In the genomic region with DNA sequence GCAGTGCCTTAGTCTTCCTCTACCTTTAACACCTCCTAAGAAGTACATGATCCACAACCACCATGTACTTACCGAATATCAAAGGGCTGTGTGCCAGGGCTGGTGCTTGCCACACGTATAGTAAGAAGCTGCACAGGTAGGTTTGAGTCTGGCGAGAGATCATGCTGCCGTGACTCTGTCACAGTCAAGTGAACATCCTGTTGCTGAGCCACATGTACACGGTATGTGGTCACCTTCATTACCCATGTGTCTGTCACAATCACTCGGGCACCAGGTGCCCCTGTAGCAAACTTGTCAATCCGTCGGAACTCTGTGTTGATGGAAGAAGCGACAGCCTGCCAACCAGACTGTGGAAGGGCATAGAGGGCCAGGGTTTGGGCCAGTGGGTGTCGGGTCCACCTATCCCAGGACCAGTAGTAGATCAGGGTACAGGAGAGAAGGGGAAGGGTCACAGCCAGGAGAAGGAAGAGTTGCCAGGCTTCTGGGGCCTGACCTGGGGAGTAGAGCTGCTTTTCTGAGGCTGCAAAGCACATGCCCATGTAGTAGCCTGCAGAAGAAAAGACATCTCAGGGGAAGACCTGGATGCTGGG, we compare ENCODE assay signal across 16 mouse cellular contexts. TPM values are rescaled to one million over a fixed set of nuclear protein-coding genes. Genes with fewer than 3 reads are reported as not detected.
DNase-seq lines count a peak whose midpoint lies in the region; ATAC-seq and TF ChIP-seq lines count a peak whose summit lies in the region.
"Had no signal": no experiment of that assay in that cellular context is flagged by ENCODE, and none has a peak within 500 bp of the region (broad histone marks: within the 10 kb centered on the region; RNA-seq: fewer than 3 reads in every experiment).

No protein-coding gene starts in this region.

- DNase-seq in forebrain, embryonic 10.5 days (ENCODE audit: extremely low spot score, low spot score), result no peak
- DNase-seq in forebrain, embryonic 14.5 days (ENCODE audit: low spot score), result no peak
- DNase-seq in kidney, adult 18-20 months, result no peak
- peak in 1 of 2 experiments; percentile 29 for DNase-seq in spleen, adult 2 months (ENCODE audit: low read depth in 1 of 2, low spot score in 2 of 2)
- no peak for DNase-seq in spleen, adult 12 weeks (ENCODE audit: low spot score)
- DNase-seq in layer of hippocampus, adult 18-20 months (ENCODE audit: low spot score in 2 of 2), result no peak
- DNase-seq: adrenal gland, postnatal 36 days; kidney, adult 11 months; kidney, postnatal 36 days; lung, postnatal 36 days; retina, postnatal 1 day had no signal

- H3K27me3 ChIP-seq in forebrain, embryonic 10.5 days (ENCODE audit: poor library complexity, severe bottlenecking), result no peaks in the 10 kb centered on the region
- no peaks in the 10 kb centered on the region for H3K27me3 ChIP-seq in forebrain, embryonic 14.5 days (replicated peaks; ENCODE audit: control insufficient read depth, insufficient read depth, low read length)
- H3K27me3 ChIP-seq in kidney, embryonic 14.5 days (ENCODE audit: control insufficient read depth, insufficient read depth, low read length), result no peaks in the 10 kb centered on the region
- no peaks in the 10 kb centered on the region for H3K27me3 ChIP-seq in spleen, adult 2 months (ENCODE audit: control insufficient read depth, insufficient read depth, low read length)
- H3K27me3 ChIP-seq in liver, embryonic 15.5 days, result no peaks in the 10 kb centered on the region

- no peak for ATAC-seq in forebrain, embryonic 14.5 days
- no peak for ATAC-seq in kidney, embryonic 14.5 days (ENCODE audit: low FRiP score, low TSS enrichment)
- no peak for ATAC-seq in liver, embryonic 15.5 days (ENCODE audit: insufficient read depth)
- ATAC-seq: midbrain, embryonic 16.5 days had no signal

- peaks cover 37% of the 10 kb centered on the region for H3K36me3 ChIP-seq in forebrain, embryonic 10.5 days (replicated peaks)
- H3K36me3 ChIP-seq in forebrain, embryonic 14.5 days (ENCODE audit: control insufficient read depth, insufficient read depth, low read length), result peaks cover 26% of the 10 kb centered on the region
- H3K36me3 ChIP-seq in kidney, embryonic 14.5 days (ENCODE audit: control insufficient read depth, insufficient read depth, low read length), result peaks cover 16% of the 10 kb centered on the region; the same call in 1 of the 2 replicates
- H3K36me3 ChIP-seq in spleen, adult 2 months (ENCODE audit: control insufficient read depth, insufficient read depth, low read length), result no peaks in the 10 kb centered on the region
- H3K36me3 ChIP-seq in liver, embryonic 15.5 days (replicated peaks), result peaks cover 35% of the 10 kb centered on the region

- H3K9me3 ChIP-seq in forebrain, embryonic 10.5 days, result no peaks in the 10 kb centered on the region
- H3K9me3 ChIP-seq in forebrain, embryonic 14.5 days (replicated peaks; ENCODE audit: control insufficient read depth, low read length), result no peaks in the 10 kb centered on the region
- no peaks in the 10 kb centered on the region for H3K9me3 ChIP-seq in kidney, embryonic 14.5 days (ENCODE audit: control insufficient read depth, low read length)
- no peaks in the 10 kb centered on the region for H3K9me3 ChIP-seq in liver, embryonic 15.5 days (replicated peaks)
- H3K9me3 ChIP-seq: hindbrain, embryonic 10.5 days had no signal

- 93% methylated on average over 10 of the region's 10 CpGs for WGBS in forebrain, embryonic 10.5 days
- WGBS in forebrain, embryonic 14.5 days, result 94% methylated on average over 10 of the region's 10 CpGs
- 89% methylated on average over 10 of the region's 10 CpGs for WGBS in kidney, embryonic 14.5 days
- WGBS in spleen, adult 2 months, result 61% methylated on average over 10 of the region's 10 CpGs
- WGBS in liver, embryonic 15.5 days (ENCODE audit: insufficient replicate concordance), result 84% methylated on average over 10 of the region's 10 CpGs

- H3K4me3 ChIP-seq in forebrain, embryonic 10.5 days, result peak overlapping the region; percentile 96; the same call in 1 of the 2 replicates
- no peak overlapping the region for H3K4me3 ChIP-seq in forebrain, embryonic 14.5 days (ENCODE audit: low read depth, low read length)
- H3K4me3 ChIP-seq in kidney, embryonic 14.5 days (ENCODE audit: low read length), result no peak overlapping the region
- no peak overlapping the region for H3K4me3 ChIP-seq in spleen, adult 2 months (ENCODE audit: extremely low read depth, insufficient read depth, insufficient read length)
- H3K4me3 ChIP-seq in liver, embryonic 15.5 days (replicated peaks), result 0 out of 2 replicates have a peak overlapping the region, but pooled peaks have one; percentile 96
- H3K4me3 ChIP-seq: left cerebral cortex, adult 2 months had no signal

- no peak overlapping the region for H3K4me2 ChIP-seq in forebrain, embryonic 14.5 days (ENCODE audit: low read length)
- no peak overlapping the region for H3K4me2 ChIP-seq in kidney, embryonic 14.5 days (replicated peaks; ENCODE audit: low read depth, low read length)
- H3K4me2 ChIP-seq in liver, embryonic 15.5 days, result peak overlapping the region; percentile 93

- 0 out of 2 replicates have a peak overlapping the region, but pooled peaks have one; percentile 8 for H3K27ac ChIP-seq in forebrain, embryonic 10.5 days
- no peak overlapping the region for H3K27ac ChIP-seq in forebrain, embryonic 14.5 days (ENCODE audit: low read depth, low read length)
- no peak overlapping the region for H3K27ac ChIP-seq in kidney, embryonic 14.5 days (ENCODE audit: low read depth, low read length)
- peak overlapping the region; percentile 7; the same call in 1 of the 2 replicates for H3K27ac ChIP-seq in spleen, adult 2 months (ENCODE audit: insufficient read depth, low read length)
- no peak overlapping the region for H3K27ac ChIP-seq in liver, embryonic 15.5 days (replicated peaks)
- H3K27ac ChIP-seq: hindbrain, embryonic 10.5 days; left cerebral cortex, adult 2 months had no signal

- TF ChIP-seq POLR2A in spleen, adult 2 months (IDR thresholded peaks at IDR 0.05; ENCODE audit: low read depth, low read length), result no peak

- peaks cover 63% of the 10 kb centered on the region for H3K4me1 ChIP-seq in forebrain, embryonic 10.5 days
- H3K4me1 ChIP-seq in forebrain, embryonic 14.5 days (ENCODE audit: control insufficient read depth, insufficient read depth, low read length), result peaks cover 26% of the 10 kb centered on the region
- H3K4me1 ChIP-seq in kidney, embryonic 14.5 days (ENCODE audit: control insufficient read depth, insufficient read depth, low read length), result peaks cover 23% of the 10 kb centered on the region
- peaks cover 20% of the 10 kb centered on the region; the same call in 1 of the 2 replicates for H3K4me1 ChIP-seq in spleen, adult 2 months (ENCODE audit: control insufficient read depth, insufficient read depth, insufficient read length)
- H3K4me1 ChIP-seq in liver, embryonic 15.5 days (replicated peaks), result peaks cover 69% of the 10 kb centered on the region

- no peak overlapping the region for H3K9ac ChIP-seq in forebrain, embryonic 14.5 days (ENCODE audit: low read length)
- H3K9ac ChIP-seq in kidney, embryonic 14.5 days (ENCODE audit: low read depth, low read length), result 0 out of 2 replicates have a peak overlapping the region, but pooled peaks have one; percentile 4
- H3K9ac ChIP-seq in liver, embryonic 15.5 days, result no peak overlapping the region; the same call in 1 of the 2 replicates

- TF ChIP-seq CTCF in spleen, adult 2 months (IDR thresholded peaks at IDR 0.05; ENCODE audit: extremely low read depth, insufficient read depth, insufficient read length, insufficient replicate concordance), result no peak

RNA-seq across cellular contexts. Expression of a gene that starts 2.6 kb away (rescaled TPM):
- 349 TPM in 2 replicates for polyA plus RNA-seq in forebrain, embryonic 10.5 days (2016; fragmentation: Nextera tagmentation; extraction: Ambion mirVana)
- 94.5 and 98.2 TPM in 2 replicates for polyA plus RNA-seq in forebrain, embryonic 14.5 days (2014; fragmentation: Nextera tagmentation; extraction: Ambion mirVana)
- polyA plus RNA-seq in kidney, embryonic 14.5 days (2014; fragmentation: Nextera tagmentation; extraction: Ambion mirVana), result 175 and 205 TPM in 2 replicates
- 9.2 and 11.5 TPM in 2 replicates for polyA plus RNA-seq in spleen, adult 2 months (2012; rRNA removed)
- polyA plus RNA-seq in liver, embryonic 15.5 days (2015; fragmentation: Nextera tagmentation; extraction: Ambion mirVana), result 134 and 140 TPM in 2 replicates
- 1 to 10 TPM; 3.2 to 3.3 TPM for total RNA-seq in layer of hippocampus, adult 18-20 months (2021)

RNA-seq across cellular contexts. Expression of a gene that starts 2.9 kb away (rescaled TPM):
- 38.0 and 39.5 TPM in 2 replicates for polyA plus RNA-seq in forebrain, embryonic 10.5 days (2016; fragmentation: Nextera tagmentation; extraction: Ambion mirVana)
- polyA plus RNA-seq in forebrain, embryonic 14.5 days (2014; fragmentation: Nextera tagmentation; extraction: Ambion mirVana), result 35.8 and 39.5 TPM in 2 replicates
- polyA plus RNA-seq in kidney, embryonic 14.5 days (2014; fragmentation: Nextera tagmentation; extraction: Ambion mirVana), result 32.3 and 37.7 TPM in 2 replicates
- polyA plus RNA-seq in spleen, adult 2 months (2012; rRNA removed), result 24.8 and 31.3 TPM in 2 replicates
- 20.6 and 23.1 TPM in 2 replicates for polyA plus RNA-seq in liver, embryonic 15.5 days (2015; fragmentation: Nextera tagmentation; extraction: Ambion mirVana)
- 10 to 100 TPM; 22.6 to 23.4 TPM for total RNA-seq in layer of hippocampus, adult 18-20 months (2021)

RNA-seq across cellular contexts. Expression of a gene that starts 3.0 kb away (rescaled TPM):
- polyA plus RNA-seq in forebrain, embryonic 10.5 days (2016; fragmentation: Nextera tagmentation; extraction: Ambion mirVana), result 335 and 357 TPM in 2 replicates
- 154 and 159 TPM in 2 replicates for polyA plus RNA-seq in forebrain, embryonic 14.5 days (2014; fragmentation: Nextera tagmentation; extraction: Ambion mirVana)
- polyA plus RNA-seq in kidney, embryonic 14.5 days (2014; fragmentation: Nextera tagmentation; extraction: Ambion mirVana), result 261 TPM in 2 replicates
- polyA plus RNA-seq in spleen, adult 2 months (2012; rRNA removed), result 27.1 and 44.8 TPM in 2 replicates
- 246 and 270 TPM in 2 replicates for polyA plus RNA-seq in liver, embryonic 15.5 days (2015; fragmentation: Nextera tagmentation; extraction: Ambion mirVana)
- total RNA-seq in layer of hippocampus, adult 18-20 months (2021), result 10 to 100 TPM; 19.5 to 21.0 TPM

RNA-seq across cellular contexts. Expression of a gene that starts 25.6 kb away (rescaled TPM):
- polyA plus RNA-seq in forebrain, embryonic 10.5 days (2016; fragmentation: Nextera tagmentation; extraction: Ambion mirVana), result 0.41 and 0.52 TPM in 2 replicates
- 0.45 and 0.48 TPM in 2 replicates for polyA plus RNA-seq in forebrain, embryonic 14.5 days (2014; fragmentation: Nextera tagmentation; extraction: Ambion mirVana)
- polyA plus RNA-seq in kidney, embryonic 14.5 days (2014; fragmentation: Nextera tagmentation; extraction: Ambion mirVana), result 0.57 and 1.0 TPM in 2 replicates
- polyA plus RNA-seq in spleen, adult 2 months (2012; rRNA removed), result 0.41 and 0.43 TPM in 2 replicates
- polyA plus RNA-seq in liver, embryonic 15.5 days (2015; fragmentation: Nextera tagmentation; extraction: Ambion mirVana), result 0.08 TPM in 2 replicates
- total RNA-seq in layer of hippocampus, adult 18-20 months (2021), result under 1 TPM; 0.56 to 0.77 TPM

RNA-seq across cellular contexts. Expression of a gene that starts 25.9 kb away (rescaled TPM):
- polyA plus RNA-seq in forebrain, embryonic 10.5 days (2016; fragmentation: Nextera tagmentation; extraction: Ambion mirVana), result 70.0 and 73.0 TPM in 2 replicates
- polyA plus RNA-seq in forebrain, embryonic 14.5 days (2014; fragmentation: Nextera tagmentation; extraction: Ambion mirVana), result 46.3 and 46.9 TPM in 2 replicates
- polyA plus RNA-seq in kidney, embryonic 14.5 days (2014; fragmentation: Nextera tagmentation; extraction: Ambion mirVana), result 69.4 and 70.3 TPM in 2 replicates
- 29.2 and 60.8 TPM in 2 replicates for polyA plus RNA-seq in spleen, adult 2 months (2012; rRNA removed)
- 18.3 and 19.7 TPM in 2 replicates for polyA plus RNA-seq in liver, embryonic 15.5 days (2015; fragmentation: Nextera tagmentation; extraction: Ambion mirVana)
- 10 to 100 TPM; 24.7 to 27.3 TPM for total RNA-seq in layer of hippocampus, adult 18-20 months (2021)

Comparison
In these comparisons a context has a peak if more than half of its experiments do, and no peak if none do; other contexts are left out.
1. H3K27ac ChIP-seq: peak in forebrain, embryonic 10.5 days (single experiment) and spleen, adult 2 months (single experiment); none in forebrain, embryonic 14.5 days (single experiment), kidney, embryonic 14.5 days (single experiment) and liver, embryonic 15.5 days (single experiment).
2. H3K4me3 ChIP-seq: peak in forebrain, embryonic 10.5 days (single experiment) and liver, embryonic 15.5 days (single experiment); none in forebrain, embryonic 14.5 days (single experiment), kidney, embryonic 14.5 days (single experiment) and spleen, adult 2 months (single experiment).